Mouse (Mus musculus) liver, adult 2 months (tissue): Measurements from ENCODE around the gene Kcna3.

Source experiments
- CTCF ChIP-seq: fragments of 200-500 bp; IDR thresholded peaks from 2 replicates; pipeline ENCODE4 v1.5.1; 2011; ENCODE audit warnings: low read depth, low read length, control low read depth
- POLR2A ChIP-seq: fragments of 200-500 bp; IDR thresholded peaks from 2 replicates; pipeline ENCODE4 v1.6.1; 2011; ENCODE audit warnings: low read length, control low read depth; ENCODE audit not compliant: insufficient read depth; ENCODE audit errors: extremely low read depth

- TF ChIP-seq CTCF (no peak), POLR2A (no peak)
These were observed 1.7 kb downstream of the Kcna3 start for GRCm38 (mm10) chr3:107037536-107038155.
